Mouse (Mus musculus): ENCODE data around the gene Arvcf.

DNA sequence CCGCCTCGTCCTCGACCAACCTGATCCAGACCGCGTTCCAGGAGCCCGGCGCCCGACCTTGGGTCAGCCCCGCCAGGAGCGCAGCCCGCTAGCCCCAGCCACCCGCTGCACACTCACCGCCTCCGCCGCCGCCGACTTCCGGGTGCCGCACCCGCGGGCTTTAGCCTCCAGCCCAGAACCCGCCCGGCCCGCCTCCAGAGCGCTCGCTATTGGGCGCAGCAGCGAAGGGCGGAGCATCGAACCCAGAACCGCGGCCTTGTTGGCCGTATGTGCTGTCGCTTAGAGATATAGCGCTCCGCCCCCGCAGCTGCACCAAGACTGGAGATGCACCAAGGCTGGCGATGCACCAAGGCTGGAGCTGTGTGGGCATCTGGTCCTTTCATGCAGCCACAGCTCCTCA is 4.2 kb upstream of the Arvcf start:
- no peak for TF ChIP-seq CTCF (IDR thresholded peaks at IDR 0.05; ENCODE audit: low read depth, low read length)
- TF ChIP-seq GATA1 (IDR thresholded peaks at IDR 0.05; ENCODE audit: borderline replicate concordance, low read length): no peak
- no peak for TF ChIP-seq POLR2AphosphoS5 (IDR thresholded peaks at IDR 0.05; ENCODE audit: insufficient replicate concordance, low read depth, low read length)
- TF ChIP-seq TAL1 (conservative IDR thresholded peaks at IDR 0.05; ENCODE audit: low read depth, low read length): no peak
- no peak for TF ChIP-seq GATA2 (IDR thresholded peaks at IDR 0.05; ENCODE audit: borderline replicate concordance, low read depth, low read length)
